Mouse (Mus musculus) kidney, adult 18-20 months (tissue): ENCODE data around the gene Atf2.
"Not testable (repeated sequence)": the region's sequence is repeated elsewhere in the genome, so short reads cannot be mapped to it uniquely, and the experiment has no call there.

ENCODE experiments used
- DNase-seq: peaks from one replicate; pipeline ENCODE4 v3.0.0; 2021

Gene Atf2

DNA sequence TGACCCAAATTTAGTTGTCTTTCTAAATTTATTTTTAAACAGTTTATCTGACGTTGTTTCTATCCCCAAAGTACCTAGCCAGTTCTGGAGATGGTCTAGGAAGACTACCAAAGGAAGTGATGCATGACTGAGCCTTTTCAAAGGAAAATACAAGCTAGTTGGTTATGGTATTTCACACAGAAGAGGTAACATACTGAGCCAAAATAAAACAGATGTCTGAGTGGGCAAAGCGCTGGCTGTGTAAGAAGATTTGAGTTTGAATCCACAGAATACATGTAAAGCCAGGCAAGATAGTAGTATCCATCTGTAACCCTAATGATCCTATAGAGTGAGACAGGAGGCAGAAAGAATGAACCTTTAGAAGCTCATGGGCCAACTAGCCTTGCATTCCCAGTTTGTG lies 14.5 kb downstream of the Atf2 start:
- no peak for DNase-seq

DNA sequence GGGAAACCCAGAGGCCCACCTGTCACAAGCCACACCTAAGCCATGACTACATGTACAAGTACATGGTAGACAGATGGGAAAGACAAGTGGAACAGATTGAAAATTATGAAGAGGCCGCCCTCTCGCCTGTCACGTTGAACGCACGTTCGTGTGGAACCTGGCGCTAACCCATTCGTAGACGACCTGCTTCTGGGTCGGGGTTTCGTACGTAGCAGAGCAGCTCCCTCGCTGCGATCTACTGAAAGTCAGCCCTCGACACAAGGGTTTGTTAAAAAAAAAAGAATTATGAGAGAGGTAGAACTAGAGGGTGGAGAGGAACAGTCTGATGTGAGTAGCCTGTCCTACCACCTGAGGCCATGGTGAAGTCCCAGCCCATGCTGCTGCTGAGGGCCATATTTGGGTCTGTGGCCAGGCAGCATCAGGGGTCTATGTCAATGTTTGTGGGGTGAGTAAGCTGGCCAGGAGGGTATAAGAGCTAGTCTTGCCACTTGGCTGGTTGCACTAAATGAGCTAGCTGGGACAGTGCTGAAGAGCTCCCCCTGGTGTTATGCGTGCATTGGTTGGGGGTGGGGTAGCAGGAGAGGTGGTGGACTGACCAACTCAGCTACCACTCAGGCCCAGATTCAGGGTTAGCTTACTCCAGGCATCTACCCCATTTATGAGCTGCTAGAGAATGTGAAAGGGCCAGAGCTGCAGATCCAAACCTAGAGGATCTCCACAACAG lies 24.5 kb downstream of the Atf2 start:
- peak; percentile 67 for DNase-seq

DNA sequence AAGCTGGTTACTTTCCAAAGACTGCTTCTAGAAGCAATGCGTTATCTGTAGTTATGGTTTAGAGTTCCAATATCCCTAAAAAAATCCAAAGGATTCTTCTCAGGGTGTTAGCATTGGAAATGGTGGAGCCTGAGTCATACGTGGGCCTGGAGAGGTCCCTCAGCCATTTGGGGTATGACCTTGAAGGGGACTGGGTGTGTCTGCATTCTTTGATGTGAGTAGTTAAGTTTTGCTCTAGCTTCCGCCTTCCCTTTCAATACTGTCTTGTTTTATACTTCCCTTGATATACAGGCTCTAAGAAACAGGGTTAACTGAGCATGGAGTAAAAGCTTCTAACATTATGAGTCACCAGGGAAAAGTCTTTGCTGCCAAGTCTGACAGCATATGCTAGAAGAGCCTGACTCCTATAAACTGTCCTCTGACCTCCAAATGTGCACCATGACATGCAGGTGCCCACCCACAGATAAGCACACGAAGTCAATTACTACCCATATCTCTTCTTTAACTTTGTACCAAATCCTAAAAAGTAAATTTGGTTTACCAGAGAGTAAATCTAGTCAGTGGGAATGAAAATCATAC lies 32.3 kb downstream of the Atf2 start:
- no peak for DNase-seq

GRCm38 (mm10) chr2:73857352-73857751 lies 35.1 kb downstream of the Atf2 start:
- DNase-seq, result no peak

DNA sequence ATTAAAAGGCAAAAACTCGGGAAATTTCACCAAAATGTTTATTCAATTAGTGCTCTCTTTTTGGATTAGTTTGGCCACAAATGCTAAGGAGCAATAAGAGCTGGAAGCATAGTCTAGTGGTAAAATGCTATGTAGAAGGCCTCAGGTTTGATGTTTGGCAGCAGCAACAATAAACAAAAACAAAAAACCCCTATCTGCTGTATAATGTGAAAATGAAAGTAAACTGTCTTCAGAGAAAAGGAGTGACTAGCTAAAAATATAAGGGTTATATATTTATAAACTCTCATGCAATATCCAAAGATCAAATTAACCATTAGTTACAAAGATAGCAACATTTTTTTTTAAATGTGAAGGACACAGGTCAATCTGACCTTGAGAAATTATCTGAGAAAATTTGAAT lies 36.2 kb downstream of the Atf2 start:
- DNase-seq, result no peak

- no peak for DNase-seq
Measured at GRCm38 (mm10) chr2:73834406-73835015, 57.9 kb downstream of the Atf2 start.

DNA sequence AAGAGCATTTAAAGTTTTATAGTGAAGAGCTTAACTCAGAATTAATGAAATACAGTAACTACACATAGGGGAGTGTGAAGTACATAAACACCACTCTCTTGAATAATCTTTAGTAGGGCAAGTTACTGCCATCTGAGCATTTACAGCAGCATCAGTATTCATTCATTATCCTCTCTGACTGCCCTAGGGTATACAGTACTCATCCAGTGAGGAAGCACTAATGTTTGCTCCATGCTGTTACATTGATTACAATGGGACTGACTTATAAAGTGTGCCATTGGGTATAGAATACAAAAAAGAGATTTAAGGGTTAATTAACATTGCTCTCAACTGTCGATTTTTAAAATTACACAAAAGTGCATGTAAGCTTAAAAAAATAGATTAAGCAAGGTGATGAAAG lies 59.2 kb downstream of the Atf2 start:
- no peak for DNase-seq

DNA sequence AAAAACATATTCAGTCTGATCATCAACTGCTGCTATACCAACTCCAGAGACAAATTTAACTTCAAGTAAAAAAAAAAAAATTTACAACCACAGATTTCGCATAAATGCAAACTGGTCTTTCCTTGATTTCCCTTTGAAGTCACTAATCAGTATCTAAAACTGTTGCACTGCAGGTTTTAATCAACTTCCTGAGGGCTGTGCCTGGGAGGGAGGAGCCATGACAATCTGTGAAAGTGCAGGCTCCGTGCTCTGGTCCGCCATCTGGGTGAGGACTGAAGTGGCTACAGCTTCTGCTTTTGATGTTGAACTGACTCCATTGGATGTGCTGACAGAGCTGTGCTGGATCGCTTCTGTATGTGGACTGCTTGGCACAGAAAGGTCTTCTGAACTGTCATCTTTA lies 73.7 kb downstream of the Atf2 start:
- DNase-seq, result no peak

DNA sequence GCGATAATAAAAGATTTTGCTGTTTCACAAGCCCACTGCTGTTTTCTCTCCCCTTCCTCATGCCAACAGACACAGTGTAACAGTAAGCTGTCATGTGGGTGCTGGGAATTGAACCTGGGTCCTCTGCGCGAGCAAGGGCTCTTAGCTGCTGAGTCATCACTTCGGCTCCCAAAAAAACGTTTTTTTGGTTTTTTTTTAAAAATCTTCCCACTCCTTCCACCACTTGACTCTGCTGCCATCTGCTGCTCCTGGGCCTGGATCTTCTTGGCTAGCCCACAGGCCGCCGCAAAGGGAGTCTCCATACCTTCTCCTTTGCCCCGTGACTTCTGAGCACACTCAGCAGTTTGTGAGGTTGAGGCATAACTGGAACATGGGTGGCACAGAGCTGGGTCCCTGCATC lies 84.8 kb downstream of the Atf2 start:
- DNase-seq, result no peak

GRCm38 (mm10) chr2:73800127-73800526 lies 92.3 kb downstream of the Atf2 start:
- DNase-seq, result not testable (repeated sequence)

GRCm38 (mm10) chr2:73798786-73799185 lies 93.7 kb downstream of the Atf2 start:
- DNase-seq, result no peak

- no peak for DNase-seq
Measured at GRCm38 (mm10) chr2:73798136-73798535, 94.3 kb downstream of the Atf2 start.

GRCm38 (mm10) chr2:73791846-73792630 lies 100.4 kb downstream of the Atf2 start:
- DNase-seq, result peak; percentile 5

GRCm38 (mm10) chr2:73790332-73790731 lies 102.1 kb downstream of the Atf2 start:
- no peak for DNase-seq

DNA sequence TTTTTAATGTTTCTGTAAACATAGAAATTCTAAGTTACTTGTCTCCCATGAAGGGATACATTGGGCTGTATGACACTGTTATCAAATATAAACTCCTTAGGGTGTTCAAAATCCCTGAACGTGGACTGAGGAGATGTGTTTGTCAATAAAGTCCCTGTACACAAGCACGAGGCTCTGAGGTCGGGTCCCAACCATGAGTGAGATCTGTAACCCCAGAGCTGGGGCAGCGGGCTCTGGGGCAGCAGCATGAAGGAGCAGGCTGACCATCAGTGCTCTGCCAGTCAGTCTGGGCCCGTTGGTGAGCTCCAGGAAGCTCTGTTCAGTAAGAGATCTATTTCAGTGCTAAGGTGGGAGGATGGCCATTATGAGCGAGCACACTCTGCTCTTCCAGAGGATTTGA lies 104.0 kb downstream of the Atf2 start:
- DNase-seq, result no peak

DNA sequence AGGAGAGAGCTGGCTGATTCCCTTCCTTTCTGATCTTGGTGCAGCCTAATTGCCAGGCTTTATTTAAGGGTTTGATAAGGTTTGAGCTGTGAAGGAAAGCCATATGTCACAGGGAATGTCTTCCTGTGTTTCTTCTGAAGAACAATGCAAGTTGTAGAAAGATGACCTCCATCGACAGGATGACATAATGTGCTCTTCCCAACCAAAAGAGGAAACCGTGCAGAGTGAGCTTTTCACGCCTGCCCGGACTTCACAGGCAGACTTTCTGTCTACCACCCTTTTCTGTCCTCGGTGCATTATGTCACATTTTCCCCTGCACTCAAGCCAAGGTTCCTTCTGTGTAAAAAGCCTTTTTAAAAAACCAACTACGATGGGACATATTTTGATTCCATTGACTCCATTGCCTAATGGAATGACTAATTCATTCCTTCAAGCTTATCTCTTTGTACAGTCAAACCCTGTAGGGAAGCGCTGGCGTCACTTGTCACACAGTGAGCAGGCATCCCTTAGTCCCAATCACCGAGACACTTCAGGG lies 110.0 kb downstream of the Atf2 start:
- no peak for DNase-seq

DNA sequence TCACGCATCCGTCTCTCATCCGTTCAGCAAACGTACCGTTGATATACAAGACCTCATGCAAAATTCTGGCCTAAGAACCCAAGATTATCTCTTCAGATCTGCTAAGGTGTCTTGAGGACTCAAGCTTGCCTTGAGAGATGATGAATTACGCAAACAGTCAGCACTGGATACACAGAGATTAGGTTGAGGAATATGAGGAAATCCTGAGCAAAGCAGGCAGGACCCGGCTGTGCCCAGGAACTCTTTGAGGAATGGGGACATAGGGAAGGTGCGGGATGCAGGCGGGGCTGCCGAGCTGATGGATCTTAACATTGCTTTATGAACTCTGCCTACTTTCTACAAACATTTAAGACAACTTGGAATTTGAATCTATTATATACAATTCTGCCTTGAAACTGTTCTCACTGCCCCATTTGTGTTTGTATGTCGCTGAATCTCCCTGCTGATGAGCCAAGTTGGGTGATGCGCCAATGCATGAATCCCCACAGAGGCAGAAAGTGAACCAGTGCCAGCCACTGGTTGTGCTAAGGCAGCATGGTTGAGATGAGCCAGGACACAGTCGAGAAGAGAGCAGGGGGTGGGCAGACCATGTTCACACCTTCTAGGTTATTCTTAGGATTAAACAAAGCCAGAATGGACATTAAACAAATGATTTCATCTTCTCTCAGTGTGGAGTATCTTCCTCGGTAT lies 112.0 kb downstream of the Atf2 start:
- DNase-seq, result no peak

GRCm38 (mm10) chr2:73779796-73780195 lies 112.6 kb downstream of the Atf2 start:
- DNase-seq, result no peak

DNA sequence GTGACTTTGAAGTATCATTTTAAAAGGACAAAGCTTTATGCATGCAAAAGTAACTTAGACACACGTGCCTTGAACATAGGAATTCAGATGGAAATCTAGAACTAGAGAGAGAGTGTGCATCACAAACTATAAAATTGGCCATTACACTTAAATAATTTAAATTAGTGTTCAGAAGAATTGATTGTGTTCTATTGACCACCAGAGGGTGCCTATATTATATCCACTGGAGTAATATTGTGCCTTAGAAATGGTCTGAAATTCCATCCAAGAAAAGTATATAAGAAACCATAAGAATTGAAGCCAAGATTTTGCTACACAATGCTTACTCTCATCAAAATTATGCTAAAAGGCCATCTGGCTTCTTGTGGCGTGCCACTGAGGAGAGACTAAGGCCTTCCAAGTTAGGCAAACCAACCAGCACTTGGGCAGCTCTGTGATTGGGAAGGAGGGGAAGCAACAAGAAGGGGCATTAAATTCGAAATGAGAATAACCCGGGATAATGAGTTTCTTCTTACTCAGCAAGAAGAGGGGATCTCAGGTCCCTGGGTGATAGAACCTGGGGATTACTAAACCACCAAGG lies 113.3 kb downstream of the Atf2 start:
- DNase-seq, result no peak

GRCm38 (mm10) chr2:73776936-73777335 lies 115.5 kb downstream of the Atf2 start:
- DNase-seq, result no peak

DNA sequence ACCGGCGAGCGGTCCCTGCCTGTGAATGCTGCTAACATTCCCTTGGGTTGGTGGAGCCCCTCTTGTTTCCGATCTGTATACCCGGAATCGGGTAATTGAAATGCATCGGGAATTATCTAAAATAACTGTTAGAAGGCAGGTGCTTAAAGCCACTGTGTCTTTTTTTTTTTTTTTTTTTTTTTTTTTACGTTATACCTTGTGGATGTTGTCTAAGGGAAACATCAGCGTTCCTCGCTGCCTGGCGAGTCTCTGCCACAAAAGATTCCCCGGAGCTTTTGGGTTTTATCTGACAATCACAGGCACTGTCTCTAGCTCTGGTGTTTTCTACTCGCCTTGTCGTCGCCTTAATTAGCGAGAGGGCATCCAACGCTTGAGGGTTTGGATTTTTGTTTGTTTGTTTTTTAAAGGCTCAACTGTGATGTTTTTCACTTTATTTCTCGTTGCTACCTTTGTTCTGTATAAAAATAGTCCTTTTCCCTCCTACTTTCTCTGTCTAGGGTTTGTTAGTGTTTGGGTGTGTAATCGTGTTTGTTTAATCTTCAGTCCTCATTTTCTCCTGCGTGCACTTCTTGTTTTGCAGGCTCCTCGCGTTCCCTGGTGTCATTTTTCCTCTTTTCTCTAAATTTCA lies 116.6 kb downstream of the Atf2 start:
- DNase-seq, result no peak
